Mouse (Mus musculus) embryonic fibroblast, embryonic 13.5 days (primary cell): Measurements from ENCODE around the gene Ucma. TPM values are rescaled to one million over a fixed set of nuclear protein-coding genes. Genes with fewer than 3 reads are reported as not detected.

Source experiments
- H3K27ac ChIP-seq: 2 replicates; pipeline ENCODE4 v1.5.1; 2012; ENCODE audit warnings: low read length, control low read depth, inconsistent platforms; ENCODE audit not compliant: insufficient read depth
- H3K4me1 ChIP-seq: 2 replicates; pipeline ENCODE4 v1.6.1; 2011; ENCODE audit warnings: low read length; ENCODE audit not compliant: control insufficient read depth, insufficient read depth
- H3K4me3 ChIP-seq: 2 replicates; pipeline ENCODE4 v1.5.1; 2011; ENCODE audit warnings: mild to moderate bottlenecking, control low read depth, low read length; ENCODE audit not compliant: insufficient read depth
- CTCF ChIP-seq: IDR thresholded peaks from 2 replicates; pipeline ENCODE4 v1.5.1; 2011; ENCODE audit warnings: mild to moderate bottlenecking, control low read depth, low read length, moderate library complexity, borderline replicate concordance; ENCODE audit not compliant: insufficient read depth
- POLR2A ChIP-seq: IDR thresholded peaks from 2 replicates; pipeline ENCODE4 v1.6.1; 2011; ENCODE audit warnings: low read depth, mild to moderate bottlenecking, control low read depth, low read length, moderate library complexity
- polyA plus RNA-seq: library from polyadenylated mRNA; stranded (reverse); fragments of >200 nt; gene quantifications from 2 replicates; pipeline ENCODE4 v1.2.4, GENCODE M21; 2011; ENCODE audit warnings: low read depth; ENCODE audit not compliant: missing spikeins, insufficient read length

Gene Ucma
- polyA plus RNA-seq, 1 experiment: not detected

GRCm38 (mm10) chr2:4969083-4969482 lies 6.8 kb upstream of the Ucma start:
- no peaks in the 10 kb centered on the region for H3K4me1 ChIP-seq
- no peak overlapping the region for H3K4me3 ChIP-seq
- TF ChIP-seq POLR2A: no peak
- H3K27ac ChIP-seq: no peak overlapping the region

- no peak for TF ChIP-seq POLR2A
- no peak for TF ChIP-seq CTCF
- H3K4me1 ChIP-seq: no peaks in the 10 kb centered on the region
- no peak overlapping the region for H3K4me3 ChIP-seq
- no peak overlapping the region for H3K27ac ChIP-seq
Measured at GRCm38 (mm10) chr2:4978091-4978490, 2.2 kb downstream of the Ucma start.

GRCm38 (mm10) chr2:4983987-4984386 lies 8.1 kb downstream of the Ucma start:
- Histone ChIP-seq H3K4me1 (no peaks in the 10 kb centered on the region), H3K4me3 (no peak overlapping the region), H3K27ac (no peak overlapping the region)
- TF ChIP-seq CTCF (no peak), POLR2A (no peak)

GRCm38 (mm10) chr2:4985000-4985399 lies 9.1 kb downstream of the Ucma start:
- Histone ChIP-seq H3K4me1 (no peaks in the 10 kb centered on the region), H3K27ac (no peak overlapping the region), H3K4me3 (no peak overlapping the region)
- TF ChIP-seq CTCF (no peak), POLR2A (no peak)

GRCm38 (mm10) chr2:4986798-4987197 lies 10.9 kb downstream of the Ucma start:
- Histone ChIP-seq H3K4me1 (no peaks in the 10 kb centered on the region), H3K27ac (no peak overlapping the region)
- TF ChIP-seq CTCF (no peak), POLR2A (no peak)

GRCm38 (mm10) chr2:4987388-4988180 lies 11.7 kb downstream of the Ucma start:
- Histone ChIP-seq H3K27ac (no peak overlapping the region), H3K4me3 (no peak overlapping the region), H3K4me1 (no peaks in the 10 kb centered on the region)
- no peak for TF ChIP-seq CTCF
- no peak for TF ChIP-seq POLR2A

More at GRCm38 (mm10) chr2:4986798-4987197, 10.9 kb downstream of the Ucma start:
- H3K4me3 ChIP-seq: no peak overlapping the region

GRCm38 (mm10) chr2:4988826-4989424 lies 13.0 kb downstream of the Ucma start:
- H3K27ac ChIP-seq: no peak overlapping the region
- TF ChIP-seq CTCF (peak; percentile 48; the same call in 1 of the 2 replicates), POLR2A (no peak)
- no peaks in the 10 kb centered on the region for H3K4me1 ChIP-seq
- no peak overlapping the region for H3K4me3 ChIP-seq

- no peak overlapping the region for H3K4me3 ChIP-seq
- no peak for TF ChIP-seq POLR2A
- no peak for TF ChIP-seq CTCF
- no peak overlapping the region for H3K27ac ChIP-seq
- H3K4me1 ChIP-seq: no peaks in the 10 kb centered on the region
Measured at GRCm38 (mm10) chr2:4993584-4993983, 17.7 kb downstream of the Ucma start.

GRCm38 (mm10) chr2:4994436-4994835 lies 18.5 kb downstream of the Ucma start:
- no peak overlapping the region for H3K4me3 ChIP-seq
- no peak for TF ChIP-seq CTCF
- TF ChIP-seq POLR2A: no peak
- H3K27ac ChIP-seq: no peak overlapping the region
- no peaks in the 10 kb centered on the region for H3K4me1 ChIP-seq

- H3K27ac ChIP-seq: no peak overlapping the region
- no peak overlapping the region for H3K4me3 ChIP-seq
- no peak for TF ChIP-seq CTCF
- no peak for TF ChIP-seq POLR2A
- H3K4me1 ChIP-seq: no peaks in the 10 kb centered on the region
Measured at GRCm38 (mm10) chr2:4995646-4996045, 19.7 kb downstream of the Ucma start.

GRCm38 (mm10) chr2:4996421-4996824 lies 20.5 kb downstream of the Ucma start:
- TF ChIP-seq POLR2A: no peak
- no peak for TF ChIP-seq CTCF
- H3K4me3 ChIP-seq: no peak overlapping the region
- no peaks in the 10 kb centered on the region for H3K4me1 ChIP-seq
- H3K27ac ChIP-seq: no peak overlapping the region
